Mouse (Mus musculus): ENCODE measurements around the gene Hmga1b. TPM values are rescaled to one million over a fixed set of nuclear protein-coding genes. Genes with fewer than 3 reads are reported as not detected.
"Not testable (repeated sequence)": the region's sequence is repeated elsewhere in the genome, so short reads cannot be mapped to it uniquely, and the experiment has no call there.

Hmga1b gene
- polyA plus RNA-seq, 1 experiment from 2014 or later: 7.8 TPM

GRCm38 (mm10) chr11:120729432-120730050 is 33.1 kb upstream of the Hmga1b start:
- ATAC-seq (replicated peaks; ENCODE audit: low FRiP score, low TSS enrichment, low read depth): peak; percentile 29; the same call in 1 of the 2 replicates
- H3K4me1 ChIP-seq (replicated peaks; ENCODE audit: control insufficient read depth, insufficient read depth, low read length); H3K36me3 ChIP-seq (ENCODE audit: control insufficient read depth, insufficient read depth, low read length); H3K9me3 ChIP-seq (ENCODE audit: control insufficient read depth, low read length); H3K9ac ChIP-seq (ENCODE audit: low read length); DNase-seq (ENCODE audit: low spot score); H3K4me3 ChIP-seq (ENCODE audit: low read depth, low read length); H3K27ac ChIP-seq (ENCODE audit: low read depth); H3K27me3 ChIP-seq (replicated peaks; ENCODE audit: control insufficient read depth, insufficient read depth, low read length): not testable (repeated sequence)
- 1% methylated on average over 17 of the region's 21 CpGs for WGBS
- peak overlapping the region; percentile 31 for H3K4me2 ChIP-seq (ENCODE audit: low read length)

GRCm38 (mm10) chr11:120730331-120730870 is 32.2 kb upstream of the Hmga1b start:
- WGBS: 90% methylated on average over 10 of the region's 10 CpGs
- no peaks in the 10 kb centered on the region for H3K27me3 ChIP-seq (replicated peaks; ENCODE audit: control insufficient read depth, insufficient read depth, low read length)
- DNase-seq (ENCODE audit: low spot score): no peak
- H3K9me3 ChIP-seq (ENCODE audit: control insufficient read depth, low read length): no peaks in the 10 kb centered on the region
- no peak overlapping the region for H3K27ac ChIP-seq (ENCODE audit: low read depth)
- no peak for ATAC-seq (replicated peaks; ENCODE audit: low FRiP score, low TSS enrichment, low read depth)
- H3K9ac ChIP-seq (ENCODE audit: low read length): no peak overlapping the region
- H3K4me2 ChIP-seq (ENCODE audit: low read length): no peak overlapping the region
- no peak overlapping the region for H3K4me3 ChIP-seq (ENCODE audit: low read depth, low read length)
- H3K4me1 ChIP-seq (replicated peaks; ENCODE audit: control insufficient read depth, insufficient read depth, low read length): peaks cover 6% of the 10 kb centered on the region; the same call in 1 of the 2 replicates
- no peaks in the 10 kb centered on the region for H3K36me3 ChIP-seq (ENCODE audit: control insufficient read depth, insufficient read depth, low read length)

- no peak overlapping the region for H3K4me3 ChIP-seq (ENCODE audit: low read depth, low read length)
- 93% methylated on average over 1 of the region's 1 CpGs for WGBS
Measured at GRCm38 (mm10) chr11:120731395-120731794, 31.2 kb upstream of the Hmga1b start.

GRCm38 (mm10) chr11:120731858-120732680 is 30.5 kb upstream of the Hmga1b start, which contains the start of gene Cbr2:
Gene Cbr2 (minus strand): TSS chr11:120732114.
- Histone ChIP-seq H3K4me2 (ENCODE audit: low read length) (no peak within 1 kb of the TSS), H3K9me3 (ENCODE audit: control insufficient read depth, low read length) (no peaks in the 10 kb centered on the region), H3K27me3 (replicated peaks; ENCODE audit: control insufficient read depth, insufficient read depth, low read length) (no peaks in the 10 kb centered on the region), H3K4me1 (replicated peaks; ENCODE audit: control insufficient read depth, insufficient read depth, low read length) (no peaks in the 10 kb centered on the region), H3K4me3 (ENCODE audit: low read depth, low read length) (no peak within 1 kb of the TSS), H3K27ac (ENCODE audit: low read depth) (no peak within 1 kb of the TSS), H3K9ac (ENCODE audit: low read length) (no peak within 1 kb of the TSS), H3K36me3 (ENCODE audit: control insufficient read depth, insufficient read depth, low read length) (no peaks in the 10 kb centered on the region)
- no peak for DNase-seq (ENCODE audit: low spot score)
- no peak for ATAC-seq (replicated peaks; ENCODE audit: low FRiP score, low TSS enrichment, low read depth)
- WGBS: 72% methylated on average over 12 of the region's 12 CpGs

More at GRCm38 (mm10) chr11:120731395-120731794, 31.2 kb upstream of the Hmga1b start:
- DNase-seq (ENCODE audit: low spot score) (no peak), ATAC-seq (replicated peaks; ENCODE audit: low FRiP score, low TSS enrichment, low read depth) (no peak)
- Histone ChIP-seq H3K4me2 (ENCODE audit: low read length) (no peak overlapping the region), H3K27ac (ENCODE audit: low read depth) (no peak overlapping the region), H3K4me1 (replicated peaks; ENCODE audit: control insufficient read depth, insufficient read depth, low read length) (peaks cover 5% of the 10 kb centered on the region; the same call in 1 of the 2 replicates), H3K36me3 (ENCODE audit: control insufficient read depth, insufficient read depth, low read length) (no peaks in the 10 kb centered on the region), H3K9me3 (ENCODE audit: control insufficient read depth, low read length) (no peaks in the 10 kb centered on the region), H3K9ac (ENCODE audit: low read length) (no peak overlapping the region), H3K27me3 (replicated peaks; ENCODE audit: control insufficient read depth, insufficient read depth, low read length) (no peaks in the 10 kb centered on the region)

GRCm38 (mm10) chr11:120733521-120733920 is 29.1 kb upstream of the Hmga1b start:
- H3K4me3 ChIP-seq (ENCODE audit: low read depth, low read length): no peak overlapping the region
- 54% methylated on average over 6 of the region's 6 CpGs for whole genome bisulfite sequencing
- DNase-seq (ENCODE audit: low spot score): no peak
- H3K27ac ChIP-seq (ENCODE audit: low read depth): no peak overlapping the region
- H3K4me1 ChIP-seq (replicated peaks; ENCODE audit: control insufficient read depth, insufficient read depth, low read length): no peaks in the 10 kb centered on the region
- no peak overlapping the region for H3K4me2 ChIP-seq (ENCODE audit: low read length)
- no peak overlapping the region for H3K9ac ChIP-seq (ENCODE audit: low read length)
- H3K27me3 ChIP-seq (replicated peaks; ENCODE audit: control insufficient read depth, insufficient read depth, low read length): no peaks in the 10 kb centered on the region
- H3K36me3 ChIP-seq (ENCODE audit: control insufficient read depth, insufficient read depth, low read length): no peaks in the 10 kb centered on the region
- no peak for ATAC-seq (replicated peaks; ENCODE audit: low FRiP score, low TSS enrichment, low read depth)
- H3K9me3 ChIP-seq (ENCODE audit: control insufficient read depth, low read length): no peaks in the 10 kb centered on the region

GRCm38 (mm10) chr11:120736424-120736823 is 26.2 kb upstream of the Hmga1b start:
- ATAC-seq (replicated peaks; ENCODE audit: low FRiP score, low TSS enrichment, low read depth): no peak
- DNase-seq (ENCODE audit: low spot score): no peak
- Histone ChIP-seq H3K36me3 (ENCODE audit: control insufficient read depth, insufficient read depth, low read length) (no peaks in the 10 kb centered on the region), H3K27ac (ENCODE audit: low read depth) (no peak overlapping the region), H3K9me3 (ENCODE audit: control insufficient read depth, low read length) (no peaks in the 10 kb centered on the region), H3K4me2 (ENCODE audit: low read length) (no peak overlapping the region), H3K4me1 (replicated peaks; ENCODE audit: control insufficient read depth, insufficient read depth, low read length) (no peaks in the 10 kb centered on the region), H3K9ac (ENCODE audit: low read length) (no peak overlapping the region), H3K4me3 (ENCODE audit: low read depth, low read length) (no peak overlapping the region), H3K27me3 (replicated peaks; ENCODE audit: control insufficient read depth, insufficient read depth, low read length) (no peaks in the 10 kb centered on the region)
- WGBS: 74% methylated on average over 6 of the region's 6 CpGs

GRCm38 (mm10) chr11:120740981-120741380 is 21.6 kb upstream of the Hmga1b start:
- no peak overlapping the region for H3K4me2 ChIP-seq (ENCODE audit: low read length)
- no peak overlapping the region for H3K4me3 ChIP-seq (ENCODE audit: low read depth, low read length)
- no peak overlapping the region for H3K9ac ChIP-seq (ENCODE audit: low read length)
- H3K27ac ChIP-seq (ENCODE audit: low read depth): no peak overlapping the region
- DNase-seq (ENCODE audit: low spot score) (no peak), ATAC-seq (replicated peaks; ENCODE audit: low FRiP score, low TSS enrichment, low read depth) (no peak)
- H3K27me3 ChIP-seq (replicated peaks; ENCODE audit: control insufficient read depth, insufficient read depth, low read length): no peaks in the 10 kb centered on the region
- WGBS: 88% methylated on average over 5 of the region's 5 CpGs
- H3K9me3 ChIP-seq (ENCODE audit: control insufficient read depth, low read length): no peaks in the 10 kb centered on the region
- no peaks in the 10 kb centered on the region for H3K36me3 ChIP-seq (ENCODE audit: control insufficient read depth, insufficient read depth, low read length)
- H3K4me1 ChIP-seq (replicated peaks; ENCODE audit: control insufficient read depth, insufficient read depth, low read length): no peaks in the 10 kb centered on the region

- H3K27ac ChIP-seq (ENCODE audit: low read depth): no peak overlapping the region
- no peaks in the 10 kb centered on the region for H3K4me1 ChIP-seq (replicated peaks; ENCODE audit: control insufficient read depth, insufficient read depth, low read length)
- no peaks in the 10 kb centered on the region for H3K27me3 ChIP-seq (replicated peaks; ENCODE audit: control insufficient read depth, insufficient read depth, low read length)
- DNase-seq (ENCODE audit: low spot score) (no peak), ATAC-seq (replicated peaks; ENCODE audit: low FRiP score, low TSS enrichment, low read depth) (no peak)
- no peak overlapping the region for H3K4me3 ChIP-seq (ENCODE audit: low read depth, low read length)
- H3K9ac ChIP-seq (ENCODE audit: low read length): no peak overlapping the region
- no peaks in the 10 kb centered on the region for H3K36me3 ChIP-seq (ENCODE audit: control insufficient read depth, insufficient read depth, low read length)
- no peaks in the 10 kb centered on the region for H3K9me3 ChIP-seq (ENCODE audit: control insufficient read depth, low read length)
- WGBS: 73% methylated on average over 7 of the region's 7 CpGs
- H3K4me2 ChIP-seq (ENCODE audit: low read length): no peak overlapping the region
Measured at GRCm38 (mm10) chr11:120744121-120744701, 18.4 kb upstream of the Hmga1b start.

Measured in intestine, embryonic 14.5 days (tissue).